Mouse (Mus musculus): ENCODE measurements around the gene Rd3. TPM values are rescaled to one million over a fixed set of nuclear protein-coding genes. Genes with fewer than 3 reads are reported as not detected.

Rd3 gene
- polyA plus RNA-seq, 1 experiment from 2014 or later, result 0.21 TPM

- H3K27ac ChIP-seq (ENCODE audit: low read depth, low read length), result no peak overlapping the region
- 70% methylated on average over 13 of the region's 13 CpGs for WGBS
- no peaks in the 10 kb centered on the region for H3K4me1 ChIP-seq (replicated peaks; ENCODE audit: control insufficient read depth, insufficient read depth, low read length)
- no peak overlapping the region for H3K9ac ChIP-seq (ENCODE audit: low read depth, low read length)
- no peak overlapping the region for H3K4me2 ChIP-seq
- DNase-seq (ENCODE audit: low spot score) (no peak), ATAC-seq (replicated peaks; ENCODE audit: low FRiP score) (no peak)
- H3K27me3 ChIP-seq (replicated peaks; ENCODE audit: control insufficient read depth, insufficient read depth, low read length), result no peaks in the 10 kb centered on the region
- no peaks in the 10 kb centered on the region for H3K9me3 ChIP-seq (ENCODE audit: control insufficient read depth, low read length)
- no peak overlapping the region for H3K4me3 ChIP-seq (ENCODE audit: low read depth, low read length)
- no peaks in the 10 kb centered on the region for H3K36me3 ChIP-seq (ENCODE audit: control insufficient read depth, insufficient read depth, low read length)
Measured at GRCm38 (mm10) chr1:191974509-191975405, 2.4 kb upstream of the Rd3 start.

DNA sequence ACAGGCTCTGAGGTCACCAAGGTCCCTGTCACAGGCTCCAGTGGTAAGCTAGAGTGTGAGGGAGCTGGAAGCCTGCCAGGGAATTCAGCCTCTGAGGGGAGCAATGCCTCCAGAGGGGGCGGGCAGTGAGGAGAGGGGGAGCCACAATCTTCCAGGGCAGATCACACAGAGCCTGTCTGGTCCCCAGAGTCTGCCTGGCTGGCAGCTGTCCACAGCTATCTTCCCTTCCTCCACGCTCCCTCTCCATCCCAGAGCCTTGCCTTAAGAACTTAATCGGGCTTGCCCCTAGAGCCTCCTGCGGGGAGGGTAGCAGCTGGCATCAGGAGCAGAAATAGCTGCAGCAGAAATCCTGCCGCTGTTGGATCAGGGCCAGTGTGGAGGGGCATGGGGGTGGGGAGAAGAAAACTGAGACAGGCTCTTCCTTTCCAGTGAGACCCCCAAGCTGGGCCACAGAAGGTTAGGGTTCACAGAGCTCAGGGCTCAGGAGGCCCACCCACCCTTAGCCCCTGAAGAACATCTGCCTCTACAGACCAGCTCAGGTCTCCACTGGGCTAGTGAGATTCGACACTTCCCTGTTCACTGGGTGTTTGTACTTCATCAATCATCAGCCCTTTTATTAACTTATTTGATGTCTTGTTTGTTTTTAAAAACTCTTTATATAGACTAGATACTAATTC lies 4.4 kb downstream of the Rd3 start:
- H3K27me3 ChIP-seq (replicated peaks; ENCODE audit: control insufficient read depth, insufficient read depth, low read length), result peaks cover 13% of the 10 kb centered on the region
- no peaks in the 10 kb centered on the region for H3K36me3 ChIP-seq (ENCODE audit: control insufficient read depth, insufficient read depth, low read length)
- H3K4me2 ChIP-seq, result no peak overlapping the region
- H3K9me3 ChIP-seq (ENCODE audit: control insufficient read depth, low read length), result no peaks in the 10 kb centered on the region
- ATAC-seq (replicated peaks; ENCODE audit: low FRiP score) (peak; percentile 44), DNase-seq (ENCODE audit: low spot score) (no peak)
- H3K27ac ChIP-seq (ENCODE audit: low read depth, low read length), result no peak overlapping the region
- H3K4me3 ChIP-seq (ENCODE audit: low read depth, low read length), result no peak overlapping the region
- 58% methylated on average over 6 of the region's 6 CpGs for WGBS
- peaks cover 4% of the 10 kb centered on the region; the same call in 1 of the 2 replicates for H3K4me1 ChIP-seq (replicated peaks; ENCODE audit: control insufficient read depth, insufficient read depth, low read length)
- no peak overlapping the region for H3K9ac ChIP-seq (ENCODE audit: low read depth, low read length)

GRCm38 (mm10) chr1:191986674-191987480 lies 9.7 kb downstream of the Rd3 start:
- WGBS, result 72% methylated on average over 8 of the region's 8 CpGs
- Histone ChIP-seq H3K4me2 (no peak overlapping the region), H3K36me3 (ENCODE audit: control insufficient read depth, insufficient read depth, low read length) (no peaks in the 10 kb centered on the region), H3K27ac (ENCODE audit: low read depth, low read length) (no peak overlapping the region), H3K27me3 (replicated peaks; ENCODE audit: control insufficient read depth, insufficient read depth, low read length) (peaks cover 13% of the 10 kb centered on the region), H3K9ac (ENCODE audit: low read depth, low read length) (no peak overlapping the region), H3K4me3 (ENCODE audit: low read depth, low read length) (no peak overlapping the region), H3K9me3 (ENCODE audit: control insufficient read depth, low read length) (no peaks in the 10 kb centered on the region), H3K4me1 (replicated peaks; ENCODE audit: control insufficient read depth, insufficient read depth, low read length) (peaks cover 6% of the 10 kb centered on the region; the same call in 1 of the 2 replicates)
- ATAC-seq (replicated peaks; ENCODE audit: low FRiP score) (no peak), DNase-seq (ENCODE audit: low spot score) (no peak)

GRCm38 (mm10) chr1:191987481-191987769 lies 10.3 kb downstream of the Rd3 start:
- Histone ChIP-seq H3K4me2 (no peak overlapping the region), H3K27me3 (replicated peaks; ENCODE audit: control insufficient read depth, insufficient read depth, low read length) (peaks cover 13% of the 10 kb centered on the region), H3K9ac (ENCODE audit: low read depth, low read length) (no peak overlapping the region), H3K9me3 (ENCODE audit: control insufficient read depth, low read length) (no peaks in the 10 kb centered on the region), H3K27ac (ENCODE audit: low read depth, low read length) (no peak overlapping the region), H3K4me1 (replicated peaks; ENCODE audit: control insufficient read depth, insufficient read depth, low read length) (peaks cover 6% of the 10 kb centered on the region; the same call in 1 of the 2 replicates), H3K4me3 (ENCODE audit: low read depth, low read length) (no peak overlapping the region), H3K36me3 (ENCODE audit: control insufficient read depth, insufficient read depth, low read length) (no peaks in the 10 kb centered on the region)
- ATAC-seq (replicated peaks; ENCODE audit: low FRiP score), result no peak
- DNase-seq (ENCODE audit: low spot score), result no peak
- WGBS, result 61% methylated on average over 5 of the region's 5 CpGs

DNA sequence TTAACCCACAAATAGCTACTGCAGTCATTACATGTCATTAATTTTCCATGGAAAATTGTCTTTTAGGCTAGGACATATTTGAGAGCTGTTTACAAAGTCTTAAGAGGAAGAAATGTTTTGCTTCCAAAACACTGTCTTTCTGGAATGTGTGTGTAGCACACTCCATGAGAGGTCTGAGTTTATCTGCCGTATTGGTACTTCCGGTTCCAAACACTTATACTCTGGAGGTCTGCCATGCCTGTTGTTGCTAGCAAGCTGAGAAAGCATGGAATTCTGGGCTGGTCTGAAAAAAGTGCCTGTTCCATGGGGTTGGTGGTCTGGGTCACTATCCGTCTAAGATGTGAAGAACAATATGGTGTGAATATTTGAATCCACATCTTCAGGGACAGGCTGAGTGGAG lies 11.5 kb downstream of the Rd3 start:
- no peak overlapping the region for H3K9ac ChIP-seq (ENCODE audit: low read depth, low read length)
- H3K4me2 ChIP-seq, result no peak overlapping the region; the same call in 1 of the 2 replicates
- 81% methylated on average over 3 of the region's 3 CpGs for WGBS
- H3K27ac ChIP-seq (ENCODE audit: low read depth, low read length), result no peak overlapping the region
- H3K36me3 ChIP-seq (ENCODE audit: control insufficient read depth, insufficient read depth, low read length), result no peaks in the 10 kb centered on the region
- H3K9me3 ChIP-seq (ENCODE audit: control insufficient read depth, low read length), result no peaks in the 10 kb centered on the region
- peaks cover 13% of the 10 kb centered on the region for H3K27me3 ChIP-seq (replicated peaks; ENCODE audit: control insufficient read depth, insufficient read depth, low read length)
- DNase-seq (ENCODE audit: low spot score), result no peak
- peaks cover 6% of the 10 kb centered on the region; the same call in 1 of the 2 replicates for H3K4me1 ChIP-seq (replicated peaks; ENCODE audit: control insufficient read depth, insufficient read depth, low read length)
- H3K4me3 ChIP-seq (ENCODE audit: low read depth, low read length), result no peak overlapping the region
- ATAC-seq (replicated peaks; ENCODE audit: low FRiP score), result no peak

GRCm38 (mm10) chr1:191989060-191989459 lies 11.9 kb downstream of the Rd3 start:
- DNase-seq (ENCODE audit: low spot score) (no peak), ATAC-seq (replicated peaks; ENCODE audit: low FRiP score) (no peak)
- Histone ChIP-seq H3K9me3 (ENCODE audit: control insufficient read depth, low read length) (no peaks in the 10 kb centered on the region), H3K27me3 (replicated peaks; ENCODE audit: control insufficient read depth, insufficient read depth, low read length) (peaks cover 13% of the 10 kb centered on the region), H3K4me1 (replicated peaks; ENCODE audit: control insufficient read depth, insufficient read depth, low read length) (peaks cover 6% of the 10 kb centered on the region; the same call in 1 of the 2 replicates), H3K4me2 (peak overlapping the region; percentile 78), H3K27ac (ENCODE audit: low read depth, low read length) (no peak overlapping the region), H3K4me3 (ENCODE audit: low read depth, low read length) (peak overlapping the region; percentile 60), H3K9ac (ENCODE audit: low read depth, low read length) (no peak overlapping the region), H3K36me3 (ENCODE audit: control insufficient read depth, insufficient read depth, low read length) (no peaks in the 10 kb centered on the region)
- 72% methylated on average over 5 of the region's 5 CpGs for WGBS

DNA sequence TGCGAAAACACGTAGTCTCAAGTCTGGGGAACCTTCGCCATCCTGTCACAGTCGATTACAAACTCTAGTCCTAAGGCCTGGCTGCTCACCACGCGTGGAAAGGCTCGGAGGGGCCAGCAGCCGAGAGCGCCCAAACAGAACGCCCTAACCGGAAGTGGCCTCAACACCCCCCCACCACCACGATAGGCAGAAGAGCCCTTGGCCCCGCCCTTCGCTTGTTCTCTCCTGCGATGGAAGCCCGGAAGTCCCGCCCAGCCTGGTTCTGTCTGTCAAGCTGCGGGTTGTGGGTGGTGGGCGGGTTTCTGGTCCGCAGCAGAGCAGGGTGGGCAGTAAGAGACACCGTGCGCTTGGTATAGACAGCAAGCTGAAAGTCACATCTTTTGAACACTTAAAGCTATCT lies 12.8 kb downstream of the Rd3 start:
- ATAC-seq (replicated peaks; ENCODE audit: low FRiP score) (peak; percentile 88), DNase-seq (ENCODE audit: low spot score) (peak; percentile 93)
- Histone ChIP-seq H3K4me3 (ENCODE audit: low read depth, low read length) (peak overlapping the region; percentile 60), H3K36me3 (ENCODE audit: control insufficient read depth, insufficient read depth, low read length) (no peaks in the 10 kb centered on the region), H3K27me3 (replicated peaks; ENCODE audit: control insufficient read depth, insufficient read depth, low read length) (peaks cover 6% of the 10 kb centered on the region), H3K4me2 (peak overlapping the region; percentile 78), H3K9ac (ENCODE audit: low read depth, low read length) (peak overlapping the region; percentile 70), H3K27ac (ENCODE audit: low read depth, low read length) (0 out of 2 replicates have a peak overlapping the region, but pooled peaks have one; percentile 13), H3K4me1 (replicated peaks; ENCODE audit: control insufficient read depth, insufficient read depth, low read length) (peaks cover 10% of the 10 kb centered on the region), H3K9me3 (ENCODE audit: control insufficient read depth, low read length) (no peaks in the 10 kb centered on the region)
- WGBS, result 0% methylated on average over 22 of the region's 22 CpGs

GRCm38 (mm10) chr1:191992040-191992780 lies 15.0 kb downstream of the Rd3 start:
- Histone ChIP-seq H3K27me3 (replicated peaks; ENCODE audit: control insufficient read depth, insufficient read depth, low read length) (no peaks in the 10 kb centered on the region), H3K4me2 (no peak overlapping the region), H3K9me3 (ENCODE audit: control insufficient read depth, low read length) (no peaks in the 10 kb centered on the region), H3K9ac (ENCODE audit: low read depth, low read length) (no peak overlapping the region), H3K36me3 (ENCODE audit: control insufficient read depth, insufficient read depth, low read length) (no peaks in the 10 kb centered on the region), H3K4me3 (ENCODE audit: low read depth, low read length) (no peak overlapping the region), H3K4me1 (replicated peaks; ENCODE audit: control insufficient read depth, insufficient read depth, low read length) (peaks cover 12% of the 10 kb centered on the region), H3K27ac (ENCODE audit: low read depth, low read length) (no peak overlapping the region; the same call in 1 of the 2 replicates)
- WGBS, result 69% methylated on average over 7 of the region's 7 CpGs
- DNase-seq (ENCODE audit: low spot score) (no peak), ATAC-seq (replicated peaks; ENCODE audit: low FRiP score) (no peak)
